Mouse (Mus musculus): ENCODE data around the gene Ube2o. TPM values are rescaled to one million over a fixed set of nuclear protein-coding genes. Genes with fewer than 3 reads are reported as not detected.

Gene Ube2o
- polyA plus RNA-seq, 1 experiment = 21.5 TPM

DNA sequence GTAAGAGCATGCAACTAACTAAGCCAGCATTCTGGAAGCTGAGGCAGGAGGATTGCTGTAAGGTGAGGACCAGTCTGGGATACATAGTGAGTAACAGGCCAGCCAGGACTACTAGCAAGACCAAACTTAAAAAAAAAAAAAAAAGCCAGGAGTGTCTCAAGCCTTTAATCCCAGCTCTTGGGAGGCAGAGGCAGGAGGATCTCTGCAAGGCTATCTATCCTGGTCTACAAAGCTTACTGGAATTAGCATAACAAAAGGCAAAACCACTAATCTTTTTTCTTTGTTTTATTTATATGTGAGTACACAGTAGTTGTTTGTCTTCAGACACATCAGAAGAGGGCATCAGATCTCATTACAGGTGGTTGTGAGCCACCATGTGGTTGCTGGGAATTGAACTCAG is 93.0 kb downstream of the Ube2o start:
- DNase-seq (ENCODE audit: low read depth) = no peak

Other genes with a start within 250 kb of the Ube2o start
- gene Foxj1, start 246.0 kb downstream of the Ube2o start, polyA plus RNA-seq (2012; rRNA removed) = 10.8 and 21.0 TPM in 2 replicates
- 12.5 and 16.1 TPM in 2 replicates for gene Rnf157, start 168.4 kb downstream of the Ube2o start, polyA plus RNA-seq (2012; rRNA removed)
- 110 and 127 TPM in 2 replicates for gene Ubald2, start 147.4 kb downstream of the Ube2o start, polyA plus RNA-seq (2012; rRNA removed)
- gene Qrich2, start 115.2 kb downstream of the Ube2o start, polyA plus RNA-seq (2012; rRNA removed) = 1.2 and 3.0 TPM in 2 replicates
- 64.2 and 89.9 TPM in 2 replicates for gene Prpsap1, start 87.2 kb downstream of the Ube2o start, polyA plus RNA-seq (2012; rRNA removed)
- 29.1 and 37.2 TPM in 2 replicates for gene Sphk1, start 50.5 kb downstream of the Ube2o start, polyA plus RNA-seq (2012; rRNA removed)
- 0.36 TPM in 1 of 2 replicates, not detected in the other for gene Aanat, start 5.0 kb upstream of the Ube2o start, polyA plus RNA-seq (2012; rRNA removed)
- gene Rhbdf2, start 45.6 kb upstream of the Ube2o start, polyA plus RNA-seq (2012; rRNA removed) = 29.9 and 33.8 TPM in 2 replicates
- 1.7 and 1.9 TPM in 2 replicates for gene Prcd, start 72.1 kb upstream of the Ube2o start, polyA plus RNA-seq (2012; rRNA removed)
- gene Cygb, start 72.9 kb upstream of the Ube2o start, polyA plus RNA-seq (2012; rRNA removed) = 50.3 and 55.4 TPM in 2 replicates
- gene St6galnac1, start 194.1 kb upstream of the Ube2o start, polyA plus RNA-seq (2012; rRNA removed) = 0.57 TPM in 1 of 2 replicates, not detected in the other
- gene Mxra7, start 246.6 kb upstream of the Ube2o start, polyA plus RNA-seq (2012; rRNA removed) = 13.9 and 31.5 TPM in 2 replicates